9 mouse cellular contexts compared by ENCODE assay signal in genomic region chr7:127709261-127709979, GRCm38 (mm10). TPM values are rescaled to one million over a fixed set of nuclear protein-coding genes. Genes with fewer than 3 reads are reported as not detected.
DNase-seq lines count a peak whose midpoint lies in the region; ATAC-seq and TF ChIP-seq lines count a peak whose summit lies in the region.
"Had no signal": no experiment of that assay in that cellular context is flagged by ENCODE, and none has a peak within 500 bp of the region (broad histone marks: within the 10 kb centered on the region; RNA-seq: fewer than 3 reads in every experiment).

No protein-coding gene starts in this region.

- no peak for ATAC-seq in lung, embryonic 16.5 days (ENCODE audit: low read depth)
- ATAC-seq in forebrain, embryonic 13.5 days, result no peak
- ATAC-seq in limb, embryonic 14.5 days (ENCODE audit: low FRiP score, low read depth), result no peak
- ATAC-seq in stomach, embryonic 15.5 days (ENCODE audit: insufficient read depth, low FRiP score, low read depth), result no peak

- H3K27ac ChIP-seq in lung, embryonic 16.5 days (ENCODE audit: low read length), result peak overlapping the region; percentile 99
- peak overlapping the region; percentile 95 for H3K27ac ChIP-seq in forebrain, embryonic 13.5 days
- H3K27ac ChIP-seq in limb, embryonic 14.5 days (replicated peaks; ENCODE audit: low read depth, low read length), result peak overlapping the region; percentile 98
- peak overlapping the region; percentile 99; the same call in 1 of the 2 replicates for H3K27ac ChIP-seq in stomach, embryonic 15.5 days

- H3K4me3 ChIP-seq in lung, embryonic 16.5 days (ENCODE audit: low read length), result peak overlapping the region; percentile 81
- H3K4me3 ChIP-seq in forebrain, embryonic 13.5 days, result peak overlapping the region; percentile 76
- H3K4me3 ChIP-seq in limb, embryonic 14.5 days (replicated peaks; ENCODE audit: low read length), result peak overlapping the region; percentile 83
- peak overlapping the region; percentile 78 for H3K4me3 ChIP-seq in stomach, embryonic 15.5 days (replicated peaks)

- peaks cover 3% of the 10 kb centered on the region for H3K36me3 ChIP-seq in lung, embryonic 16.5 days (ENCODE audit: control insufficient read depth, insufficient read depth, low read length)
- H3K36me3 ChIP-seq in forebrain, embryonic 13.5 days (ENCODE audit: poor library complexity, severe bottlenecking), result peaks cover 21% of the 10 kb centered on the region
- H3K36me3 ChIP-seq in limb, embryonic 14.5 days (ENCODE audit: control insufficient read depth, insufficient read depth, low read length), result peaks cover 27% of the 10 kb centered on the region
- H3K36me3 ChIP-seq in stomach, embryonic 15.5 days, result peaks cover 11% of the 10 kb centered on the region; the same call in 1 of the 2 replicates

- peak overlapping the region; percentile 87 for H3K9ac ChIP-seq in lung, embryonic 16.5 days (ENCODE audit: low read length)
- peak overlapping the region; percentile 88; the same call in 1 of the 2 replicates for H3K9ac ChIP-seq in forebrain, embryonic 13.5 days
- H3K9ac ChIP-seq in limb, embryonic 14.5 days (ENCODE audit: low read depth, low read length, severe bottlenecking), result 0 out of 2 replicates have a peak overlapping the region, but pooled peaks have one; percentile 92
- H3K9ac ChIP-seq in stomach, embryonic 15.5 days, result no peak overlapping the region

- WGBS in lung, embryonic 16.5 days, result 56% methylated on average over 5 of the region's 5 CpGs
- 77% methylated on average over 5 of the region's 5 CpGs for WGBS in forebrain, embryonic 13.5 days
- 74% methylated on average over 5 of the region's 5 CpGs for WGBS in limb, embryonic 14.5 days
- WGBS in stomach, embryonic 15.5 days, result 73% methylated on average over 5 of the region's 5 CpGs

- H3K9me3 ChIP-seq in lung, embryonic 16.5 days (ENCODE audit: control insufficient read depth, low read length), result no peaks in the 10 kb centered on the region
- H3K9me3 ChIP-seq in forebrain, embryonic 13.5 days (replicated peaks), result no peaks in the 10 kb centered on the region
- H3K9me3 ChIP-seq in limb, embryonic 14.5 days (ENCODE audit: control insufficient read depth, low read length), result no peaks in the 10 kb centered on the region
- H3K9me3 ChIP-seq in stomach, embryonic 15.5 days, result no peaks in the 10 kb centered on the region

- peaks cover 33% of the 10 kb centered on the region for H3K4me1 ChIP-seq in lung, embryonic 16.5 days (replicated peaks; ENCODE audit: control insufficient read depth, insufficient read depth, low read length)
- peaks cover 40% of the 10 kb centered on the region for H3K4me1 ChIP-seq in forebrain, embryonic 13.5 days
- H3K4me1 ChIP-seq in limb, embryonic 14.5 days (ENCODE audit: control insufficient read depth, insufficient read depth, low read length), result peaks cover 43% of the 10 kb centered on the region
- peaks cover 44% of the 10 kb centered on the region for H3K4me1 ChIP-seq in stomach, embryonic 15.5 days

- H3K27me3 ChIP-seq in lung, embryonic 16.5 days (ENCODE audit: control insufficient read depth, insufficient read depth, low read depth, low read length), result no peaks in the 10 kb centered on the region
- no peaks in the 10 kb centered on the region for H3K27me3 ChIP-seq in forebrain, embryonic 13.5 days
- no peaks in the 10 kb centered on the region for H3K27me3 ChIP-seq in limb, embryonic 14.5 days (ENCODE audit: control insufficient read depth, insufficient read depth, low read length)
- H3K27me3 ChIP-seq in stomach, embryonic 15.5 days (replicated peaks), result no peaks in the 10 kb centered on the region

- no peak for TF ChIP-seq POLR2A in limb, embryonic 14.5 days (IDR thresholded peaks at IDR 0.05; ENCODE audit: borderline replicate concordance, extremely low read depth, insufficient read depth, insufficient read length)

- no peak for DNase-seq in lung, postnatal 10 days
- no peak for DNase-seq in limb, embryonic 14.5 days (ENCODE audit: low spot score)
- DNase-seq in frontal cortex, postnatal 14 days (ENCODE audit: low spot score in 2 of 2), result no peak
- no peak for DNase-seq in cerebellum, adult 8-10 months
- no peak for DNase-seq in kidney, postnatal 25 days

- peak overlapping the region; percentile 92 for H3K4me2 ChIP-seq in lung, embryonic 16.5 days (ENCODE audit: low read depth, low read length)
- H3K4me2 ChIP-seq in forebrain, embryonic 13.5 days, result peak overlapping the region; percentile 70
- H3K4me2 ChIP-seq in limb, embryonic 14.5 days (replicated peaks; ENCODE audit: low read depth, low read length, severe bottlenecking), result peak overlapping the region; percentile 87
- peak overlapping the region; percentile 86 for H3K4me2 ChIP-seq in stomach, embryonic 15.5 days

RNA-seq across cellular contexts. Expression of gene Bcl7c, which starts 0.7 kb away (rescaled TPM):
- polyA plus RNA-seq in lung, embryonic 16.5 days (2015; fragmentation: Nextera tagmentation; extraction: Ambion mirVana), result 40.5 and 46.1 TPM in 2 replicates
- 36.6 and 40.8 TPM in 2 replicates for polyA plus RNA-seq in forebrain, embryonic 13.5 days (2015; fragmentation: Nextera tagmentation; extraction: Ambion mirVana)
- polyA plus RNA-seq in limb, embryonic 14.5 days (2012; rRNA removed), result 74.7 and 90.0 TPM in 2 replicates
- polyA plus RNA-seq in limb, embryonic 14.5 days (2014; fragmentation: Nextera tagmentation; extraction: Ambion mirVana), result 95.4 and 102 TPM in 2 replicates
- polyA plus RNA-seq in stomach, embryonic 15.5 days (2015; fragmentation: Nextera tagmentation; extraction: Ambion mirVana), result 59.3 and 63.4 TPM in 2 replicates

RNA-seq across cellular contexts. Expression of gene Ctf1, which starts 3.1 kb away (rescaled TPM):
- 11.4 and 11.8 TPM in 2 replicates for polyA plus RNA-seq in lung, embryonic 16.5 days (2015; fragmentation: Nextera tagmentation; extraction: Ambion mirVana)
- polyA plus RNA-seq in forebrain, embryonic 13.5 days (2015; fragmentation: Nextera tagmentation; extraction: Ambion mirVana), result 3.8 and 4.4 TPM in 2 replicates
- polyA plus RNA-seq in limb, embryonic 14.5 days (2012; rRNA removed), result 53.6 and 82.9 TPM in 2 replicates
- polyA plus RNA-seq in limb, embryonic 14.5 days (2014; fragmentation: Nextera tagmentation; extraction: Ambion mirVana), result 34.9 and 41.6 TPM in 2 replicates
- 15.6 and 17.0 TPM in 2 replicates for polyA plus RNA-seq in stomach, embryonic 15.5 days (2015; fragmentation: Nextera tagmentation; extraction: Ambion mirVana)

RNA-seq across cellular contexts. Expression of gene Ctf2, which starts 22.5 kb away (rescaled TPM):
- 0.23 and 0.24 TPM in 2 replicates for polyA plus RNA-seq in lung, embryonic 16.5 days (2015; fragmentation: Nextera tagmentation; extraction: Ambion mirVana)
- polyA plus RNA-seq in forebrain, embryonic 13.5 days (2015; fragmentation: Nextera tagmentation; extraction: Ambion mirVana), result 0.19 and 0.36 TPM in 2 replicates
- 0.03 TPM in 1 of 2 replicates, not detected in the other for polyA plus RNA-seq in limb, embryonic 14.5 days (2012; rRNA removed)
- 0.22 and 0.34 TPM in 2 replicates for polyA plus RNA-seq in limb, embryonic 14.5 days (2014; fragmentation: Nextera tagmentation; extraction: Ambion mirVana)
- polyA plus RNA-seq in stomach, embryonic 15.5 days (2015; fragmentation: Nextera tagmentation; extraction: Ambion mirVana), result 0.24 and 0.26 TPM in 2 replicates
- polyA plus RNA-seq: gonadal fat pad, adult 2 months had no signal

RNA-seq across cellular contexts. Expression of gene Fbxl19, which starts 34.9 kb away (rescaled TPM):
- 3.1 and 3.8 TPM in 2 replicates for polyA plus RNA-seq in lung, embryonic 16.5 days (2015; fragmentation: Nextera tagmentation; extraction: Ambion mirVana)
- 7.7 and 9.6 TPM in 2 replicates for polyA plus RNA-seq in forebrain, embryonic 13.5 days (2015; fragmentation: Nextera tagmentation; extraction: Ambion mirVana)
- 64.5 and 81.3 TPM in 2 replicates for polyA plus RNA-seq in limb, embryonic 14.5 days (2012; rRNA removed)
- polyA plus RNA-seq in limb, embryonic 14.5 days (2014; fragmentation: Nextera tagmentation; extraction: Ambion mirVana), result 4.4 and 6.8 TPM in 2 replicates
- 3.8 and 4.8 TPM in 2 replicates for polyA plus RNA-seq in stomach, embryonic 15.5 days (2015; fragmentation: Nextera tagmentation; extraction: Ambion mirVana)
